Mouse (Mus musculus) right cerebral cortex, postnatal 36 days (tissue): ENCODE results near the gene Elovl2.
"Not testable (repeated sequence)": the region's sequence is repeated elsewhere in the genome, so short reads cannot be mapped to it uniquely, and the experiment has no call there.

ENCODE experiments used
- DNase-seq, 2 experiments: peaks; one replicate each; pipeline ENCODE4 v3.0.0; 2022; ENCODE audit warnings: low spot score in 2 of 2, mixed read lengths in 1 of 2

The Elovl2 gene

DNA sequence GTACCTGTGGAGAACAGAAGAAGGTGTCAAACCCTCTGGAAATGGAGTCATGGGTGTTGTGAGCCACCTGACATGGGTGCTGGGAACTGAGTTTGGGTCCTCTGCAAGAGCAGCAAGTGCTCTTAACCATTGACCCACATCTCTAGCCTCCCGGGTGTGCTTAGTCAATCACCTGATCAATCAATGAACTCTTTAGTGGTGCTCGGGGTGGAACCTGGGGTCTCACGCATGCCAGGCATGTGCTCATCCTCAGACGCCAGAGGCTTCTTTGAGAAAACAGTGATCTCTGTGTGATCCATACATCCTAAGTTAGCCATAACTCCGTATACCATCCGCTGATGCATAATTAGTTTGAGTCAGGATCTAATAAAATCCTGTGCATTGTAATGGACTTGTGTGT is 15.0 kb upstream of the Elovl2 start:
- no peak for DNase-seq

DNA sequence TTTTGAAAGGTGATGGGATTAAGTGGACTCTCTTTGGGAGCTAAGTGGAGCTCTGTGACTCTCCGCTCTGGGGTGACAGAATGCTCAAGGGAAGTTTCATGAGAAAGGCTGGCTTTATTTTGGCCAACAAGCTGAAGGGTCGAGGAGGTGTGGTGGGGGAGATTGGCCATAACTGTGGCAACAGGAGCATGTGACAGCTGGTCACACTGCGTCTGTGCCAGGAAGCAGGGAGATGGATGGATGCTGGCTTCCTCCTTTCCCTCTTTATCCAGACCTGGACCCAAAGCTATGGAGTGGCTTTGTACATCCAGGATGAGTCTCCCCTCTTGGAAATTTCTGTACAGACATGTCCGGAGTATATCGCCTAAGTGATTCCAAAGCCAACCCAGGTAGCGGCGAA is 13.0 kb upstream of the Elovl2 start:
- DNase-seq: no peak

- DNase-seq: no peak
Observed at GRCm38 (mm10) chr13:41232209-41232608, 12.0 kb upstream of the Elovl2 start.

DNA sequence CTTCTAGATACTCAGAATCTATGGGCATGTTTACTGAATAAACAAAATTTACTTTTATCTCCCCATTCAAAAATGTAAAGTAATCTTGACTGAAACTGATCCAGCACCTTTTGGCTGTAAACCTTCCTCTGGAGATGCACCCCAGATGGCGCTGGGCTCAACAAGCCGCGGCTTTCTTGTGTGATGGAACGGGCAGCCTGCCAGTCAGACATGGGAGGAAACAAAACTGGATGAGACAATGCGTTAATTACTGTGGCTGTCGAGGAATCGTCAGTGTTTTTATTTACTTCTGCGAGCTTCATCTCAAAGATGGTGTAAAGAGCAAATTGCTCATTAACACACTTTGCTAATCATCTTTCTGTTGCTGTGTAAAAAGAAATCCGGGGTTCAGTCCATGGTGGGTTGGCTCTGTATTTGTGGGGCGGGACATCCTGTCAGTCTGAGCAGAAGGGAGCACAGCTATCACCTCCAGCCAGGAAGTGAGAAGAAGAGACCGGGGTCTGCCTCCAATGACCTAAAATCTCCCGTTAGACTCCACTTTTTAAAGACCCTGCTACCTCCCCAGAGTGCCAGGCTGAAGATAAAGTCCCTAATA is 11.3 kb upstream of the Elovl2 start:
- DNase-seq: no peak

- no peak for DNase-seq
Observed at GRCm38 (mm10) chr13:41230256-41230655, 10.1 kb upstream of the Elovl2 start.

- no peak for DNase-seq
Observed at GRCm38 (mm10) chr13:41228060-41228459, 7.9 kb upstream of the Elovl2 start.

DNA sequence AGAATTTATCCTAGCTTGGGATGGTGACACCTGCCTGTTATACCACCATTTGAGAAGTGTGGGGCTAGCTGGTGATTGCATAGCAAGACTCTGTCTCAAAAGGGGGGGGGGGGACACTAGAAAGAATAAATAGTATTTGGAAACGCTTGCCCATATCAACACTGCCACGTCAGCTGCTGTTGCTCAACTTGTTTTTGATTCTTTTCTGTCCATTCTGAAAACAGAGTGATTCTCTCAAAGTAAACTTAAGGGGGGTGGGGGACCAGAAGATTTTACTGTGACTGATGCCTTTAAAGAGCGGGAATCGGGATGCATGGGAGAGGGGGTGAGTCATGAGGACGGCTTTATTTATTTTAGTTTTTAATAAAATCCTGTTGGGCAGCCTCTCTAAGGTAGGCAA is 6.3 kb upstream of the Elovl2 start:
- no peak for DNase-seq

GRCm38 (mm10) chr13:41219687-41220303 is 410 bp downstream of the Elovl2 start:
- no peak for DNase-seq

DNA sequence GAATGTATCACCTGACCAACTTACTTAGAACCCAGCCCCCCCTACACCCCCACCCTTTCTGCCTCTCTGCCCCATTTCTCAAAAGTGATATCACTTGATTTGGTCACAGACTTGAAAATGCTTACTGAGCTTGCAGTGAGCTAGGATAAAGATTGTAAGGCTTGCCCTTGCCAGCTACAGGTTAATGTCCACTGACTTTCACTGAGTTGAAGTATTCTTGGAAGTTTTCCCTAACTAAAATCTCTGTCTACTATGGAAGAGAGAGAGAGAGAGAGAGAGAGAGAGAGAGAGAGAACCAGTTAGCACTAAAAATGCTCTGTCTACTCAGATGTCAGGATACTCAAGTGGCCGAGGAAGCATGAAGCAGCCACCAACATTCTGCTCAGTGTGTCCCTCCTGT is 1.1 kb downstream of the Elovl2 start:
- DNase-seq: no peak

DNA sequence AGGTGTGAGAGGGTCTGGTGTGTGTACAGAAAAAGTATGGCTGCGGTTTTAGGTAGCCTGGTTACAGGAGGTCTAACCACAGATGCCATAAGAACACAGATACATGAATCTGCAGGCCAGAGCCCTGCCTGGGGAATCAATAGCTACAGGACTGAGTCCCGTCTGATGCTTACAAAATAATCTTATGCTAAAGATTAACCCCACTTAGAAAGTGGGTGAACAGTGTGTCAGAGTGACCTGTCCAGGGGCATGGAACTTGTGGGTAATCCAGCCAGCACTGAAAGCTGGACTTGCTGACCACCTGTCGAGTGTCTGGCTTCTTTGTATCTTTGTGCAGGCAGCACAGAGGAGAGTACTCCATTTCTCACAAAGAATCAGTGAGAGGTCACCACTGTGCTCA is 4.0 kb downstream of the Elovl2 start:
- DNase-seq: no peak

- no peak for DNase-seq
Observed at GRCm38 (mm10) chr13:41215669-41216068, 4.5 kb downstream of the Elovl2 start.

GRCm38 (mm10) chr13:41212558-41213322 is 7.5 kb downstream of the Elovl2 start:
- DNase-seq: no peak

DNA sequence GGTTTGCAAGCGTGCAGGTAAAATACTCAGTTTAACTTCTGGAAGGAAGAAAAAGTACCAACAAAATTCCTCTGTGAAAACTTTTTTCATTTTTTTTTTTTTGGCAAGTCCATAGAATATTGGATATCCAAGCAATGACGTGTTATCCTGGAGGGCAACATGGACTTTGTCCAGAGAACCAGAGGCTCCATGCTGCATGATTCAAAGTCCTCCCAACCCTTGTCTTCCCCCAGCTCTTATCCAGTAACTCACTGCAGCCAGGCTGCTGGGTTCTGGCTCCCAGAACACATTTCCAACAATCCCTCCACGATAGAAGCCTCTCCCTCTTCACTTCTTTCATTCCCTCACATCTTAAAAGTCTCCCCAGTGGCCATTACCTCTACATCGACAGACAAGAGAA is 8.9 kb downstream of the Elovl2 start:
- DNase-seq: no peak

DNA sequence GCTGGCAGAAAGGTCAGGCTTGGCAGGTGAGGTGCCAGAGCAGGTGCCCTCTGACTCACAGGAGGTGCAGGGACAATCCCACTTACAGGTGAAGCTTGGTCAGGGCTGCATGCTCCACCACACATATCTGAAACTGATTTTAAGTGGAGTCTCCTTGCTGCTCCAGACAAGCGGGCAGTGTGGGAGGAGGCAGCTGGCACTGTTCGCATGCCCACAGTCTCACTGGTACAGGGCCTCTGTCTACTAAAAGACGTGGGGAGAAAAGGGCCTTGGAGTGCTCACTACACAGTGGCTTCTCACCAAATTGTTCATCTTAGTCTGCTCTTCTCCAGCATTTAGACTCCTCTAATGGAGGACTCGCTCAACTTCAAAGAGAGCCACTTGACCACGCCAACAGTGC is 14.0 kb downstream of the Elovl2 start:
- peak; percentile 14 to 38 for DNase-seq

GRCm38 (mm10) chr13:41205568-41205967 is 14.6 kb downstream of the Elovl2 start:
- not testable (repeated sequence) for DNase-seq

GRCm38 (mm10) chr13:41203691-41204090 is 16.5 kb downstream of the Elovl2 start:
- no peak for DNase-seq

DNA sequence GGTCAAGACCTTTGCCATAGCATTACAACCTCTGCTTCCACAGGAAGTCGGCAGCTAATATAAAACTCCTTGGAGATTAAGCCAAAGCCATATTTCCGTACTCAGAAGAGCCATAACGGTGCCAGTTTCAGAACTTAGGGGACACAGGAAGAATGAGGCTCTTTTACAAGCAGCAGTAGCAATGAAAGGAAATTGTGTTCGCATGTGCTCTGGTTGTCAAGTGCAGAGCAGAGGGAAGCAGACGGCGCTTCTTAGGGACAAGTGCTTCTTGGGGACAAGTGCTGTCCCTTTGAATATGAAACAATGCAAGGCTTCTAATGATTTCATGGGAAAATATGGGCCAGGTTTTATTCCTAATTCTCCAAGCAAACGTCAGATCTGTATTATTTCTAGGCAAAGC is 16.9 kb downstream of the Elovl2 start:
- peak in 1 of 2 experiments; percentile 14 for DNase-seq

- no peak for DNase-seq
Observed at GRCm38 (mm10) chr13:41200861-41201260, 19.3 kb downstream of the Elovl2 start.

DNA sequence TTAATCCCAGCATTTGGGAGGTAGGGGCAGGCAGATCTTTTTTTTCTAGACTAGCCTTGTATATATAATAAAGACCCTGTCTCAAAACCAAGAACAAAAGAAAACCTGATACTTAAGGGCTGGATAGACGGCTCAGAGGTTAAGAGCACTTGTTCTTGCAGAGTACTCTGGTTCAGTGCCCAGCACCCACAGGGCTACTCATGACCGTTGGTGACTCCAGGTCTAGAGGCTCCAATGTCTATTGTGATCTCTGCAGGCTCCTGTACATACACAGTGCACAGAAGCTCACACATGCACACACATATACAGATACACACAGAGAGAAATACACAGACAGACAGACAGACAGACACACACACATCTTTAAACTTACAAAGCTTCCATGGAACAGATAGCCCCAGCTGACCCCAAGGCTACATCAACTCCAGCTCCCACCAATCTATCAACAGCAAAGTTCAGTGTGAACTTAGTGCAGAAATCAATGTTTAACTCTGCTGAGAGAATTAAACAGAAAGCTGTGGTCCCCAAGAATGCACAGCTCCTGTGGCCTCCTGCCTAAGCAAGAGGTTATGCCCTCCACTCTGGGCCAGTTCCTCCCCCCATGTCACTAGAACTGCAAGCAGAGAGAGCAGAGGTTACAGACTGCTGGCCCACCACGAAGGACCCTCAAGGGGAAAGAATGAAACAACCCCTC is 24.4 kb downstream of the Elovl2 start:
- DNase-seq: no peak

DNA sequence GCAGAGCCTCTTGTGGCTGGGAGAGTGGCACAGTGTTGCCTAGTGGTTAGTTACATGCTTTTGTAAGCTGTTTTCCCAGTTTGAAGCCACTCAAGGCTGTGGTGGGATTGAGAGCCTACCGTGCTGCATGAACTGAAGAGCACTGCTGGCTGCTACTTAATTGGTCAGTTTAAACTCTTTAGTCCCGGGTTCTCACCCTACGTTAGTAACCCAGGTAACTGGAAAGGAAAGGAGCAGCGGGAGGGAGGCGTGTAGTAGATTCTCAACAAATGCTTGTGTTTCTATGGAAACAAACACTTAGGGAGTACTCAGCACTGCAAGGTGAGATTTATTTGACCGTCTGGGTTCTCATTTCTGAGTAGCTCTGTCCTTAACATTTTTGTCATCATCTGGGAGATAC is 32.3 kb downstream of the Elovl2 start:
- DNase-seq: no peak

GRCm38 (mm10) chr13:41158426-41158825 is 61.8 kb downstream of the Elovl2 start:
- no peak for DNase-seq

DNA sequence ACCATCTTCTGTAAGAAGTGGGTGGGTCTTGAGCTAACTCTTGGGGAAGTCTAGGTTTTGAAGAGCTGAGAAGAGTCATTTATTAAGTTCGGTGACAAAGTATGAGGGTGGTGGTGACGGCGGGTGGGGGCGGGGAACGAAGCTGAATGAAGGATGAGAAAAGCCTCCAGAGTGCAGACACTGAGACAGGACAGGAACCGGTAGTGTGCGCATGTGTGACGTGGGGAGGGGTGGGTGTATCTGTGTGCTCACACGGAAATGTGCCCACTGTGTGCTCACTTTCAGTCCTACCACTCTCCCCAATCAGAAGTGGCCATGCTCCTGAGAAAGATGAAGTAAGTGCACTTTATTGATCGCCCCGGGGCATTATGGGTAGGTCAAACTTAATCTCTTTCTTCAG is 67.1 kb downstream of the Elovl2 start:
- no peak for DNase-seq

- DNase-seq: peak; percentile 20 to 44
Observed at GRCm38 (mm10) chr13:41146271-41146670, 73.9 kb downstream of the Elovl2 start.
